Comparison of ENCODE assay signal across 30 mouse cellular contexts in genomic region chr1:167012616-167013015, GRCm38 (mm10). TPM values are rescaled to one million over a fixed set of nuclear protein-coding genes. Genes with fewer than 3 reads are reported as not detected.
A peak's percentile ranks its signal among the peaks of the same experiment; 100 is the strongest.
DNase-seq lines count a peak whose midpoint lies in the region; ATAC-seq and TF ChIP-seq lines count a peak whose summit lies in the region.
"Had no signal": no experiment of that assay in that cellular context is flagged by ENCODE, and none has a peak within 500 bp of the region (broad histone marks: within the 10 kb centered on the region; RNA-seq: fewer than 3 reads in every experiment).

No protein-coding gene starts in this region.

- H3K27ac ChIP-seq in hindbrain, embryonic 10.5 days, result peak overlapping the region; percentile 77
- no peak overlapping the region for H3K27ac ChIP-seq in hindbrain, embryonic 16.5 days (ENCODE audit: low read depth, low read length)
- H3K27ac ChIP-seq in midbrain, embryonic 12.5 days (replicated peaks), result 0 out of 2 replicates have a peak overlapping the region, but pooled peaks have one; percentile 35
- no peak overlapping the region for H3K27ac ChIP-seq in midbrain, embryonic 14.5 days (replicated peaks; ENCODE audit: low read depth, low read length)
- H3K27ac ChIP-seq: embryonic facial prominence, embryonic 10.5 days; embryonic facial prominence, embryonic 15.5 days; heart, embryonic 10.5 days; heart, embryonic 15.5 days; limb, embryonic 10.5 days; limb, embryonic 15.5 days; liver, embryonic 13.5 days; stomach, embryonic 15.5 days had no signal

- H3K27me3 ChIP-seq in hindbrain, embryonic 10.5 days (ENCODE audit: insufficient read depth, poor library complexity, severe bottlenecking), result no peaks in the 10 kb centered on the region
- no peaks in the 10 kb centered on the region for H3K27me3 ChIP-seq in hindbrain, embryonic 16.5 days (replicated peaks; ENCODE audit: control insufficient read depth, insufficient read depth, low read length)
- H3K27me3 ChIP-seq in midbrain, embryonic 12.5 days, result no peaks in the 10 kb centered on the region
- no peaks in the 10 kb centered on the region for H3K27me3 ChIP-seq in midbrain, embryonic 14.5 days (ENCODE audit: control insufficient read depth, insufficient read depth, low read length)
- H3K27me3 ChIP-seq: embryonic facial prominence, embryonic 15.5 days; heart, embryonic 15.5 days; limb, embryonic 15.5 days; liver, embryonic 13.5 days; stomach, embryonic 15.5 days had no signal

- no peak for TF ChIP-seq POLR2A in brain, embryonic 14.5 days (IDR thresholded peaks at IDR 0.05; ENCODE audit: borderline replicate concordance, extremely low read depth, insufficient read depth, insufficient read length, poor library complexity, severe bottlenecking)

- TF ChIP-seq CTCF in brain, embryonic 14.5 days (IDR thresholded peaks at IDR 0.05; ENCODE audit: borderline replicate concordance, extremely low read depth, insufficient read depth, insufficient read length), result no peak

- no peak for ATAC-seq in hindbrain, embryonic 16.5 days
- ATAC-seq in midbrain, embryonic 12.5 days (ENCODE audit: low FRiP score, low read depth), result no peak
- ATAC-seq in midbrain, embryonic 14.5 days (ENCODE audit: low FRiP score, low TSS enrichment), result no peak
- ATAC-seq: activated CD4-positive, CD25-positive, alpha-beta regulatory T cell, adult 4 months; intestine, postnatal 0 days; lung, postnatal 0 days had no signal

- H3K36me3 ChIP-seq in hindbrain, embryonic 10.5 days, result no peaks in the 10 kb centered on the region
- no peaks in the 10 kb centered on the region for H3K36me3 ChIP-seq in hindbrain, embryonic 16.5 days (ENCODE audit: control insufficient read depth, insufficient read depth, low read length)
- no peaks in the 10 kb centered on the region for H3K36me3 ChIP-seq in midbrain, embryonic 12.5 days
- no peaks in the 10 kb centered on the region for H3K36me3 ChIP-seq in midbrain, embryonic 14.5 days (ENCODE audit: control insufficient read depth, insufficient read depth, low read length)
- H3K36me3 ChIP-seq: embryonic facial prominence, embryonic 10.5 days; embryonic facial prominence, embryonic 15.5 days; heart, embryonic 10.5 days; heart, embryonic 15.5 days; limb, embryonic 10.5 days; limb, embryonic 15.5 days; liver, embryonic 13.5 days; stomach, embryonic 15.5 days had no signal

- no peak overlapping the region for H3K4me3 ChIP-seq in hindbrain, embryonic 10.5 days
- H3K4me3 ChIP-seq in hindbrain, embryonic 16.5 days (ENCODE audit: low read length), result no peak overlapping the region
- no peak overlapping the region for H3K4me3 ChIP-seq in midbrain, embryonic 12.5 days
- H3K4me3 ChIP-seq in midbrain, embryonic 14.5 days (replicated peaks; ENCODE audit: low read depth, low read length), result no peak overlapping the region
- H3K4me3 ChIP-seq: embryonic facial prominence, embryonic 10.5 days; embryonic facial prominence, embryonic 15.5 days; heart, embryonic 10.5 days; heart, embryonic 15.5 days; limb, embryonic 10.5 days; limb, embryonic 15.5 days; liver, embryonic 13.5 days; myocyte; stomach, embryonic 15.5 days had no signal

- H3K4me1 ChIP-seq in hindbrain, embryonic 10.5 days (replicated peaks), result peaks cover 76% of the 10 kb centered on the region
- H3K4me1 ChIP-seq in hindbrain, embryonic 16.5 days (ENCODE audit: control insufficient read depth, insufficient read depth, low read depth, low read length), result peaks cover 13% of the 10 kb centered on the region
- peaks cover 29% of the 10 kb centered on the region for H3K4me1 ChIP-seq in midbrain, embryonic 12.5 days
- H3K4me1 ChIP-seq in midbrain, embryonic 14.5 days (ENCODE audit: control insufficient read depth, insufficient read depth, low read length), result peaks cover 19% of the 10 kb centered on the region; the same call in 1 of the 2 replicates
- H3K4me1 ChIP-seq: embryonic facial prominence, embryonic 15.5 days; heart, embryonic 10.5 days; heart, embryonic 15.5 days; limb, embryonic 15.5 days; liver, embryonic 13.5 days; stomach, embryonic 15.5 days had no signal

- WGBS in hindbrain, embryonic 10.5 days, result 69% methylated on average over 8 of the region's 8 CpGs
- WGBS in hindbrain, embryonic 16.5 days, result 43% methylated on average over 8 of the region's 8 CpGs
- 56% methylated on average over 8 of the region's 8 CpGs for WGBS in midbrain, embryonic 12.5 days
- WGBS in midbrain, embryonic 14.5 days, result 60% methylated on average over 8 of the region's 8 CpGs

- no peaks in the 10 kb centered on the region for H3K9me3 ChIP-seq in hindbrain, embryonic 10.5 days
- no peaks in the 10 kb centered on the region for H3K9me3 ChIP-seq in hindbrain, embryonic 16.5 days (ENCODE audit: control insufficient read depth, low read length)
- no peaks in the 10 kb centered on the region for H3K9me3 ChIP-seq in midbrain, embryonic 12.5 days
- H3K9me3 ChIP-seq in midbrain, embryonic 14.5 days (ENCODE audit: control insufficient read depth, low read length), result no peaks in the 10 kb centered on the region
- H3K9me3 ChIP-seq: embryonic facial prominence, embryonic 10.5 days; embryonic facial prominence, embryonic 15.5 days; heart, embryonic 10.5 days; heart, embryonic 15.5 days; limb, embryonic 10.5 days; limb, embryonic 15.5 days; liver, embryonic 13.5 days; stomach, embryonic 15.5 days had no signal

- no peak overlapping the region for H3K4me2 ChIP-seq in hindbrain, embryonic 16.5 days (ENCODE audit: low read length)
- H3K4me2 ChIP-seq in midbrain, embryonic 12.5 days (replicated peaks), result no peak overlapping the region
- no peak overlapping the region for H3K4me2 ChIP-seq in midbrain, embryonic 14.5 days (ENCODE audit: low read length)
- H3K4me2 ChIP-seq: embryonic facial prominence, embryonic 15.5 days; heart, embryonic 15.5 days; limb, embryonic 15.5 days; liver, embryonic 13.5 days; stomach, embryonic 15.5 days had no signal

- H3K9ac ChIP-seq in hindbrain, embryonic 16.5 days (ENCODE audit: low read depth, low read length), result no peak overlapping the region
- H3K9ac ChIP-seq in midbrain, embryonic 12.5 days (replicated peaks), result no peak overlapping the region
- no peak overlapping the region for H3K9ac ChIP-seq in midbrain, embryonic 14.5 days (replicated peaks; ENCODE audit: low read length)
- H3K9ac ChIP-seq: embryonic facial prominence, embryonic 15.5 days; heart, embryonic 15.5 days; limb, embryonic 15.5 days; liver, embryonic 13.5 days; stomach, embryonic 15.5 days had no signal

- DNase-seq in hindbrain, embryonic 10.5 days (ENCODE audit: low spot score), result no peak
- DNase-seq in midbrain, embryonic 14.5 days, result no peak
- DNase-seq in ZHBTc4 (ENCODE audit: low read depth, low spot score), result peak; percentile 40
- DNase-seq in brain, embryonic 14.5 days (ENCODE audit: low read depth), result peak; percentile 53
- DNase-seq: adrenal gland, adult 2 months; adrenal gland, postnatal 36 days; B cell, adult 2 months; cerebellum, adult 8-10 months; cerebellum, postnatal 25 days; gastrocnemius, postnatal 10 days; heart, postnatal 36 days; kidney, adult 9 months; kidney, postnatal 10 days; layer of hippocampus, postnatal 36 days; liver, embryonic 13.5 days; lung, adult 18-20 months; right cerebral cortex, postnatal 25 days had no signal

RNA-seq across cellular contexts. Expression of gene Fam78b, which starts 11.4 kb away (rescaled TPM):
- 3.9 and 5.7 TPM in 2 replicates for polyA plus RNA-seq in hindbrain, embryonic 10.5 days (2016; fragmentation: Nextera tagmentation; extraction: Ambion mirVana)
- polyA plus RNA-seq in hindbrain, embryonic 16.5 days (2015; fragmentation: Nextera tagmentation; extraction: Ambion mirVana), result 5.1 and 7.2 TPM in 2 replicates
- polyA plus RNA-seq in midbrain, embryonic 12.5 days (2016; fragmentation: Nextera tagmentation; extraction: Ambion mirVana), result 8.7 and 10.3 TPM in 2 replicates
- polyA plus RNA-seq in midbrain, embryonic 14.5 days (2014; fragmentation: Nextera tagmentation; extraction: Ambion mirVana), result 12.8 and 16.7 TPM in 2 replicates
- polyA plus RNA-seq in brain, embryonic 14.5 days (2012; rRNA removed), result 26.1 and 43.3 TPM in 2 replicates
- polyA plus RNA-seq: activated CD4-positive, CD25-positive, alpha-beta regulatory T cell, adult 4 months had no signal

Comparison
In these comparisons a context has a peak if more than half of its experiments do, and no peak if none do; other contexts are left out.
1. H3K27ac ChIP-seq: peak in hindbrain, embryonic 10.5 days (single experiment) and midbrain, embryonic 12.5 days (single experiment); none in hindbrain, embryonic 16.5 days (single experiment) and midbrain, embryonic 14.5 days (single experiment).
2. DNase-seq: peak in ZHBTc4 (single experiment) and brain, embryonic 14.5 days (single experiment); none in hindbrain, embryonic 10.5 days (single experiment) and midbrain, embryonic 14.5 days (single experiment).